Mouse (Mus musculus) MN1 (cell line): ENCODE data around the gene Meltf.

Experiments used
- DNase-seq: peaks from one replicate; pipeline ENCODE4 v3.0.0-alpha.2; 2016; ENCODE audit warnings: low spot score

Meltf gene

DNA sequence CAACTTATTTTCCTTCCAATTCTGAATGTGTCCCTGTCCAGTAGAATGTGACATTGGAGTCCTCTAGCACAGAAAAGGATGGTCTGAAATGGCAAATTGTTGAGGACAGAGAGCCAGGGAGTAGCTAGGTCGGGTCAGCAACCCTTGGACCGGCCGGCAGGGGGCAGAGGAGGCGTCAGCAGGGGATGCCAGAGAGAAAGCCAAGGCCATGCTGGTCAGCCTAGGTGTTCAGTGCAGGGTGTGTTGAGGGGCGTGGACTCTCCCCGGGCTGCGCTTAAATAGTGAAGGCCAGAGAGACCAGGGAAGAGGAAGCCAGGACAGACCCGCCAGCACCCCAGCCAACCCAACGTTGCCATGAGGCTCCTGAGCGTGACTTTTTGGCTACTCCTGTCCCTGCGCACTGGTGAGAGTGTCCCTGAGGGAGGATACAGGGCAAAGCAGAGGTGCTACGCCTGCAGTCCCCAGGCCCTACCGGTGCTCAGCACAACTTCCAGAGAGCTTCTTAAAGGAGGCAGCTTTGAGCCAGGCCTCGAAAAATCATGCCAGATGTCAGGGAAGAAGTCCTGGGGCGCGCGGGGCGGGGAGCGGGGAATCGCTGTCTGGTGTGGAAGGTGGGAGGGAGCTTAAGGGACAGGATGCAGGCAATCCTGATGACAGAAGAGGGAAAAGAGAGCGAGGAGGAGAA lies at the start of gene Meltf:
TSS of gene Meltf (plus strand) at position 238 of the 685 bp plus-strand sequence.
- peak; percentile 65 for DNase-seq

DNA sequence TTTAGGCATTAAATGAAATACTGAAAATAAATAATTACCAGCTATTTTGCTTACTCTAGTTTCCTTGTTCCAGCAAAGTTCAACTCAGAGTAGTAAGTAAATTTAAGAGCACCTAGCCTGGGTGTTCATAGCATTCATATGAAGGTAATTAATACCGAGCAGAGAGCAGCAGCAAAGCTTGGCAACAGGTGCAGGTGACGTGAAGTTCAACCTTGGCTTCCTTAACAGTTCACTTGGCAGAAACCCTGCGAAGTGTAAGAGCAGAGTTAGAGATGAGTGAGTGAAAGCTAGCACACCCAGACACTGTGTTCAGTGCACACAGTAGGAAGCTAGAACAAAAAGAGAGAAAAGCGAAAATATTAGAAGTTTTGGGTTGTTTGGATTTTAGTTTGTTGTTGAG lies 47.9 kb upstream of the Meltf start:
- DNase-seq: no peak

DNA sequence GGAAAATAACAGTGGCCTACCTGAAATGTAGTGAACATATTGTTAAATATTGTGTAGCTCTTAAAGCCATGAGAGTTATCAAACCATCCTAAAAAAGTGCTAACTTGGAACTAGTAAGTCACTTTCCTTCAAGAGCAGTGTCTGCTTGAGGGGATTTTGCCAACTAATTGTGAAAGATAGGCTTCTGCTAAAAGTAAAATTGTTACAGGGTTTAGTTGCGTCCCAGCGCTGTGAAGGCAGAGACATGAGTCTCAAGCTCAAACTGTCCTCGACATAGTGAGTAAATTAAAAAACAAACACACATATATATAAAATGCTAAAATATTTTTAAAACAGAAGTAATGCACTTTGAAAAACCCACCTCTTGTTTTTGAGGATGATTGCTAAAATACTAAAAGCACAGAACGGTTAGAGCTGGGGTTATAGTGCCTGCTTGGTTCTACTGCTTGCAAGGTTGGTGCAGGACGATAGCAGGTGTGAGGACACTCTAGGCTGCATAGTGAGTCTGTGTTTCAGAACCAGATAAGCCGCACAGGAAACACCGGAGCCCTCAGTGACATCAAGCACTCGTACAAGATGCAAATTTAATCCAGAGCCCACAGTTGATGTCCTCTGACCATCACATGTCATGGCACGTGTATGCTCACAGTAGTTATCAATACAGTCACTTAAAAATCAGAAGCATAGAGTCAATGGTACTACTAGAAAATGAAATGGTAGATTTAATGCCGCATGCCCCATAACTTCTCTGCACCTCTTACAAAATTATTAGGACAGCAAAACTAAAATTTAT lies 45.8 kb upstream of the Meltf start:
- DNase-seq: no peak

DNA sequence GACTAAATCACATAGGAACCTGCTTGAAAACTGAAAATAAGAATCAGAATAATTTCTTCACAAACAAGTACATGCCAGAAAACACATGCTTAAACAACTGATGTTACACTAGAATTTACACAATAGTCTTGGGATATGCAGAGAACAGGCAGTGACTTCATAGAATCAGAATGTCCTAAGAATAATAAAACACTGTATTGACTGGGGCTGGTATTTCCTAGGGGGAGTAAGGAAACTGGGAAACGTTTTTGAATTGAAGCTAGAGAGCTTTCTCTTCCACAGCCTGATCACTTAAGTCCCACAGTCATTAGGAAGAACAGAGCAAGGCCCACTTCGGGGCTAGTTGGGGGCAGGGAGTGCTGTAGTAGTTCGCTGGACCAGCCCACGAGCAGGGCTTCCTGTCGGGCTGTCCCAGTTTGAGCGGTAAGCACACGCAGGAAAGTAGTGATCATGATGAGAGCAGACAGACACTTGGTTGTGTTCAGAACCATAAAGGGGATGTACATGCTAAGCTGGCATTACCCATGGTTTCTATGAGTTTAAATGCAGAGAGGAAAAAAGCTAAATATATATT lies 44.5 kb upstream of the Meltf start:
- DNase-seq: no peak

DNA sequence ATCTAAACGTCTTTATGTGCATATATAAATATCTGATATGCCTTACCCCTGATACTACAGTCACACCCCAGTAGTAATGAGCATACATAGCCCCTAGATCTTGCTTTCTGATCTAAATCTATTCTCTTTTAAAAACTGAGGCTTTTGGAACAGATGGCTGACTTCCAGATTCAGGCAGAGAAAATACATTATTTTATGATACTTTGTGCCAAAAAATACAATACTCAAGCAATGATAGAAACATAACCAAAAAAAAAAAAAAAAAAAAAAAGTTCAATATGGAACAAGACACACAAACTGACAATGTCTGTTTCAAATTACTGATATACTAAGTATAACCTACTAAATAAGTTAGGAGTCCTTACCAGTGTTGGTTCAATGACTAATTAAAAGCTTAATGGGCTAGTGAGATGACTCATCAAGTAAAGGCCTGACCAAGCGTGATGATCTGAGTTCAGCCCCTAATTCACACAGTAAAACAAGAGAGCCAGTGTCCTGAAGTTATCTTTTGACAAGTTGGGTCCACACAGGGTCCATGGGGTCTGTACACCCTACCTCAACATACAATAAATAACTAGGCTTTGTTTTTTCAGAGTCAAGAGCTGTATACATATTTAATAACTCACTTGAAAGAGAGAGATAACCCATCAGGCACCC lies 43.8 kb upstream of the Meltf start:
- peak; percentile 14 for DNase-seq

DNA sequence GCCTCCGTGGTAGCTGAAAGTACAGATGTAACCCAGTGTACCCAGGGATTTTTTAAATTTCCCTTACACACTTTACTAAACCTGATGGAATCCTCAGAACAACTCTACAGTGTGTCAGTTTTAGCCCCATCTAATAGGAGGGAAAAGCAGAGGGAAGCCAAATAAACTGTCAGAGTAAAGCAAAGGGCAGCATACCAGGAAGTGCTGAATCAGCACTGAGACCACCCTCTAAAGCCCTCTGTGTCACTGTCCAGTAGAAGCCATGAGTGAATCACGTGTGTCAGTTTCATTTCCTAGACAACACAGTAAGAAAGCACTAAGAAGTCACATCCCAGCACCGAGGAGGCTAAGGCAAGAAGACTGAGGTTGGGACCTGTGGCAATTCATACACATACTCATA lies 41.2 kb upstream of the Meltf start:
- no peak for DNase-seq

- DNase-seq: no peak
Observed at GRCm38 (mm10) chr16:31844246-31844645, 34.4 kb upstream of the Meltf start.

- DNase-seq: no peak
Observed at GRCm38 (mm10) chr16:31846763-31847162, 31.8 kb upstream of the Meltf start.

DNA sequence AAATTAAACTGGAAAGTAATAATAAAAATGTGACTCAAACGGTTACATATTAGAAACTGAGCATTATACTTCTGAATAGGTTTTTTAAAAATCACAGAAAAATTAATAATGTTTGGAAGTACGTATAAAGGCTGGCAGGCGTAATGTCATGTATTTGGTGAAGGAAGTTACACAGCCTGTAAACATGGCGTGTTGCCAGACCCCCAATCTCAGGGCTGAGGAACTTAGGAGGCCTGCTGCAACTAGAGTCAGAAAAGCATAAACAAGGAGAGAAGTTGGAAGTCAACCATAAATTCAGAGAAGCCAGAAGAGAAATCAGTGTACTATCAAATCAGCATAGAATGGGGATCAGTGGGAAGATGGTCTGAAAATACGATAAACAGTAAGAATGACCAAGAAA lies 14.7 kb upstream of the Meltf start:
- no peak for DNase-seq

DNA sequence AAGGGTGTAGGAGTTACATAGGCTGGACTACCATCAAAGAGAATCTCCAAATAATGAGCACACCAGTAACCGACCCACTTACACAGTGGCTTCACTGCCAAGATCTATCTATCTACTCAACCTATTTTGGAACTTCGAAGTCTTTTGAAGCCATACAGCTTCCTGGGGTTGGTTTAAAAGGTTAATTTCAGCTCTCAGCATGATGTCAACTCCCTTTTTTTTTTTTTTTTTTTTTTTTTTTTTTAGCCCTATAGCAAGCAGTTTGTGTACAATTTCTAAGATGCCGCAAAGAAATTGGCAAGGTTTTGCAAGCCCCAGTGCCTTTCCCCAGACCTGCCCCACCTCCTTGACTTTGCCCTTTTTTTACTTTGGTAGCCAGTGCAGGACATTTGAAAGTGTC lies 13.4 kb upstream of the Meltf start:
- no peak for DNase-seq

DNA sequence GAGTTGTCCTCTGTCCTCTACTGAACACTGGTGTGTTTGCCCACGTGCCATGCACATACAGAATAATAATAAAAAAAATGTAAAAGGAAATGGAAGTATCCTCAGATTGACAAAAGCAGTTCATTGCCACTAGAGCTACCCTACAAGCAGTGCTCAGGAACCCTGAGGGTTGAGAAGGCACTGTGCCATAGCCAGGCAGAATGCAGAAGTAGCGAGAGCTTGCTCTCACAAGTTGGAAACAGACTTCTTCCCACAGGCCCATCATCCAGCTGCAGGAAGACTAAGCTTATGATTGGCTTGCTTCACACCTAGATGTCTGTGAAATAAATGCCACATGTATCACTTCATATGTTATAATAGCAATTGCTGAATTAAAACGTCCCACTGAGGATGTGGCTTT lies 11.7 kb upstream of the Meltf start:
- no peak for DNase-seq

- no peak for DNase-seq
Observed at GRCm38 (mm10) chr16:31867736-31868135, 10.9 kb upstream of the Meltf start.

GRCm38 (mm10) chr16:31873721-31874120 lies 4.9 kb upstream of the Meltf start:
- DNase-seq: no peak

DNA sequence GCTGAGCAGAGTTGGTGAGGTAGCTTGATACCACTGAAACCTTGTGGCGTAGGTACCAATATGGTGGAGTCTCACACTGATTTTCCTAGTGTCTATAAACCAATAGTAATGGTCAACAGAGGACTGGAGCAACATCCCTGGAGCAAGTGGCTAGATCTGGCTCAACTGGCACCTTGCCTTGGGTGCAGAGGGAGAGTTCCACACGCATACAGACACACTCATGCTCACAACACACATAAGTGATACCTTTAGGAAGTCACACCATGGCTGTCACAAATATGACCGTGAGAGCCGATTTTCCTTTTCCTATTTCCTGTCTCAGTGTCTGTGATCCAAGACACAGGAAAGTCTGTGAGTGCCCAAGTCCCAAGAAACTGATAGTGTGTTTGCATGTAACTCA lies 3.2 kb upstream of the Meltf start:
- DNase-seq: no peak

DNA sequence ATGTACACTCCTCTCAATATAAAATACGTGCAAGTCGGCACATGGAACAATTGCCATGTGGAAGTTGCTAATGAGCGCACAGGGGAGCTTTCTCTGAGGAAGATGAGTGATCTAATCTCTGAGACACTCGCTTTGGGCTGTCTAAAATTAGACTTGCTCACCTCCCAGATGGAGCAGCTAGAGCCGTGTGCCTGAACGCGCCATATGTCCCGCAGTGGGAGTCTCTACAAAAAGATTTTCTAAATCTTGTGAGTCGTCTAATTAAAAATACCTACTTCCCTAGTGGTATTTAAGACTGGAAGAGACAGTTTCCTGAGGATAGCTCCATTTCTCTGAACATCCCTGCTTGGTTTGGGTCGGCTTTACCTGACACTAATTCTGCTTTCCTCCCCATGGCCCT lies 2.2 kb upstream of the Meltf start:
- no peak for DNase-seq

DNA sequence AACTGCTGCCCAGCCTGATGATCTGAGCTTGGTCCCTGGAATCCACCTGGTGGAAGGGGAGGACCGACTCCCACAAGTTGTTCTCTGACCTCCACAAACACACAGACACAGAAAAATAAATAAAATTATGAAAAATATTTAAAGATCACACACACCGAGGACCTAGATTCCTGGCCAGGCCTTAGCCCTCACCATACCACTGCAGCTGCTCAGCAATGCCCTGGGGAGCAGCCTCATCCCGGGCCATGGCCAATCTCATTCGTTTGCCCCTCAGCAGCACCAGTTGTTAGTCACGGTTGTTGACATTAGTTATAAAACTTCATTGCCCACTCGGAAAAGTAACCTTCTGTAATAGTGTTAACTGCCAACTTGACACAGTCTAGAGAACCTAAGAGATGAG lies 558 bp upstream of the Meltf start:
- DNase-seq: no peak

GRCm38 (mm10) chr16:31880146-31880840 lies 1.7 kb downstream of the Meltf start:
- DNase-seq: no peak

- DNase-seq: peak; percentile 17
Observed at GRCm38 (mm10) chr16:31882381-31882908, 3.8 kb downstream of the Meltf start.

- peak; percentile 43 for DNase-seq
Observed at GRCm38 (mm10) chr16:31883302-31883701, 4.7 kb downstream of the Meltf start.

GRCm38 (mm10) chr16:31883902-31884301 lies 5.3 kb downstream of the Meltf start:
- DNase-seq: peak; percentile 20

GRCm38 (mm10) chr16:31890907-31891306 lies 12.3 kb downstream of the Meltf start:
- no peak for DNase-seq
